Mouse (Mus musculus) spleen, postnatal 36 days (tissue): Measurements from ENCODE around the gene Etfbkmt.
"Not testable (repeated sequence)": the region's sequence is repeated elsewhere in the genome, so short reads cannot be mapped to it uniquely, and the experiment has no call there.

Experiments
- DNase-seq, 2 experiments: peaks; one replicate each; pipeline ENCODE4 v3.0.0; 2022; ENCODE audit warnings: low spot score in 2 of 2, mixed read lengths in 1 of 2

Gene Etfbkmt

DNA sequence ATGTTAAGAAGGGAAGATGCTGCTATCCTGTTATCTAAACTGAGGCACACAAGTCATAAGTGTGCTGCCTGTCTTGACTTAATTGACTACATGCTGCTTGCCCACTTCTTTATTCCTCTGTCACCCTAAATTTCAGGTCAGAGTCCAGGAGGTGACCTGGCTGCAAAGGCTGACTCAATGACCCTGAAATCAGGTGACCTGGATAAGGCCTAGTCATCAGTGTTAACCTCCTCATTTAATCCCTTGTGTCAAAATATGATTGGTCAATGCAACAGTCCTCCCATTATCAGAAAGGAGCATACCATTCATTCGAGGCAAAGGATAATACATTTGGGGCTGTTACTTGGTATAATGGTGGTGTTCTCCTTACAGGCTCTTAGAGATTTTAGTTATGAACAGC, at the start of gene Etfbkmt:
Gene Etfbkmt (plus strand): TSS at position 379 of the 400 bp plus-strand sequence.
- DNase-seq = no peak

DNA sequence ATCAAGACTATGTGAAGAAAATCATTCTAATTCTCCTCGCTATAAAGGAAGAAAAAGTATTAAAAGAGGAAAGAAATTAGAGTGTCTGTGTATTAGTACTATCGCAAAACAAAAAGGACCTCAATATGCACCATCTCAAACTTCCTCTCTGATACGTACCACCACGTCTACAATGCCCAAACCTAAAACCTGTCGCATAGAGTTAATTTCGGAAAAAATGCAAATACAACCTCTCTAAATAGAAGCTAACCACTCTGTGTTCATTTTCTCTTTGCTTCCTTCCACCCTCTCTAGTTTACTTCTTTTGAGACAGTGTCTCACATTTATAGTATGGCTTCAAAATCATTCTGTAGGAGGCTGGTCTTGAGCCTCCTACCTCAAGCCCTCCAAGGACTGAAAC, 47.2 kb upstream of the Etfbkmt start:
- DNase-seq = peak; percentile 39 to 64

DNA sequence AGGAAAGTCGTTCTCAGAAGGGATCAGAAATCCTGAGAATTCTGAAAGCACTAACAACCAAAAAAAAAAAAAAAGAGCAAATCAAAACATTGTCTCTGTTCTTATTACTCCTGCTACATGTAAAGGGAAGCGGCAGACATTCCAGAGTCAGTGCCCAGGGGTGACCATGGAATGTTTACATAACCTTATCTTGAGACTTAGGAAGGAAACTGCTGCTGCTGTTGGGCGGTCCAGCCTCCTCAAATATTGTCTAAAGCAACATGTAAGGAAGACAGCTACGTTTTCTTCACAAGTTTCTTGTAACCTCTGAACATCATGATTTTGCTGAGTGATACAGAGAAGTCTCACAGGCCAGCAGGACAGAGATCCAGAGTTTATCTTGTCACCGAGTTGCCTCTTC, 46.2 kb upstream of the Etfbkmt start:
- no peak for DNase-seq

DNA sequence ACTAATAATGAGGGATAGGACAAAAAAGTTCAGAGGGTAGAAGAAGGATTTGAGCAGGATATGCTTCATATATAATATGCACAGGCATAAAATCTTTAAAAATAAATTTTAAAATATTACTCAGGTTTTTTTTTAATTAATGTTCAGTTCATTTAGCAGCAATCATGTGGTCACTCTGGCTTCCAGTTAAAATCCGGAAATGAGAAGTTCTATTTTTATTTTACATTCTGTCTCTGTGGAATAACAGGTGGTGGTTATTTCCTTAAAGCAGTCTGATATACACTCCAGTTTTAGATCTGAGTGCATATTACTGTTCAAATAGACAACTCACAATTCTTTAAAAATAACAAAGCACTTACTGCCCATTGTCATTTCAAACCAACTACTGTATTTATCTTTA, 45.1 kb upstream of the Etfbkmt start:
- no peak for DNase-seq

DNA sequence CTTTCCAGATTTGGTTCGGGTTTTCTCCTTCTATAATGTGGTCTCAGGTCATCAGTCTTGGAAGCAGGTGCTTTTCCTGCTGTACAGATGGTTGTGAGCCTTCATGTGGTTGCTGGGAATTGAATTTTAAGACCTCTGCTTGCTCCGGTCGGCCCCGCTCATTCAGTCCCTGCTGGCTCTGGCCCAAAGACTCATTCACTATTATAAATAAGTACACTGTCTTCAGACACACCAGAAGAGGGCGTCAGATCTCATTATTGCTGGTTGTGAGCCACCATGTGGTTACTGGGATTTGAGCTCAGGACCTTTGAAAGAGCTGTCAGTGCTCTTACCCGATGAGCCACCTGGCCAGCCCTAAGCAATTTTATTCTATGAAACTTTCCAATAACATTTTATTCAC, 44.3 kb upstream of the Etfbkmt start:
- no peak for DNase-seq

DNA sequence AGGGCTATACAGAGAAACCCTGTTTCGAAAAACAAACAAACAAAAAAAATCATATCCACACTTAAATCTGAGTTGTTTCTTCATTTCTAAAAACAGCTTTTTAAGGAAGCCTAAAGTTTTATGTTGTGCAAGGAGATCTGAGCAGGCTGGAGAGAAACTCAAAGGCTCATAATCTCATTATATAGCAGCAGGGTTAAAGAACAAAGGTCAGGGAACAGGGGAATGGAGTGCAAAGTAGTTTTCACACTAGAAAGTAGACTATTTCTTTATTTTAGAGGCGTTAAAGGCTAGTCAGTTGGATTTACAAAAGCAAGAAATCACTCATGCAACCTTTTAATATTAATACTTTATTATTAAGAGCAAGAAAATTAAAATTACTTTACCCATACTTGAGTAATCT, 43.4 kb upstream of the Etfbkmt start:
- no peak for DNase-seq

DNA sequence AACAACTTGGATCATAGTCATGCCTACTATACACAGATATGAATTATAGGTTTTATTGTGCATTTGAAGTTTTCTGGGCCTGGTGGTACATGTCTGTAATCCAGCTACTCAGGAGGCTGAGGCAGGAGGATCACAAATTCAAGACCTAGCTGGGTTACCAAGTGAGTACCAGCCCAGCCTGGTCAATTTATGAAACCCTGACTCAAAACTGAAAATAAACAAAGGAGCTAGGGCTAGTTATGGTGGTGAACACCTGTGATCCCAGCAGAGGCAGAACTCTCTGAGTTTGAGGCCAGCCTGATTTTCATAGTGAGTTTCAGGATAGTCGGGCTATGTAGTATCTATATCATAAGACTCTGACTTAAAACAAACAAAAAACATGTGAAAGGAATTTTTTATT, 42.4 kb upstream of the Etfbkmt start:
- DNase-seq = no peak

DNA sequence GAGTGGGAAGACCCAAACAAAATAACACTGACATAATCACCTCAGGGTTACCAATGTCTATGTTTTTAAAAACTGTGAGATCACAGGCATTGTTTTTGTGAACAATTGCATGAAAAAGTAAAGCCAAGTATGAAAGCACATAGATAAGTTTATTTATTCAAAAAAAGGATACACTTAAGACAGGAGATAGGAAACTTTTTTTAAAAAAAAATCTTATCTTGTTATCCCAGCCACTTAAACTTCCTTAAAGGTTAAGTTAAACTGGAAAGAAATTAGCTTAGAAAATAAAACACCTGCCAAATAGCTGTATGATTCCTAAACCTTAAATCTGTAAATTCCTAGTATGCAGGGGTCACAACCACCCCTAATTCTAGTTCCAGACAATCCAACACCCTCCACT, 40.7 kb upstream of the Etfbkmt start:
- DNase-seq = no peak

DNA sequence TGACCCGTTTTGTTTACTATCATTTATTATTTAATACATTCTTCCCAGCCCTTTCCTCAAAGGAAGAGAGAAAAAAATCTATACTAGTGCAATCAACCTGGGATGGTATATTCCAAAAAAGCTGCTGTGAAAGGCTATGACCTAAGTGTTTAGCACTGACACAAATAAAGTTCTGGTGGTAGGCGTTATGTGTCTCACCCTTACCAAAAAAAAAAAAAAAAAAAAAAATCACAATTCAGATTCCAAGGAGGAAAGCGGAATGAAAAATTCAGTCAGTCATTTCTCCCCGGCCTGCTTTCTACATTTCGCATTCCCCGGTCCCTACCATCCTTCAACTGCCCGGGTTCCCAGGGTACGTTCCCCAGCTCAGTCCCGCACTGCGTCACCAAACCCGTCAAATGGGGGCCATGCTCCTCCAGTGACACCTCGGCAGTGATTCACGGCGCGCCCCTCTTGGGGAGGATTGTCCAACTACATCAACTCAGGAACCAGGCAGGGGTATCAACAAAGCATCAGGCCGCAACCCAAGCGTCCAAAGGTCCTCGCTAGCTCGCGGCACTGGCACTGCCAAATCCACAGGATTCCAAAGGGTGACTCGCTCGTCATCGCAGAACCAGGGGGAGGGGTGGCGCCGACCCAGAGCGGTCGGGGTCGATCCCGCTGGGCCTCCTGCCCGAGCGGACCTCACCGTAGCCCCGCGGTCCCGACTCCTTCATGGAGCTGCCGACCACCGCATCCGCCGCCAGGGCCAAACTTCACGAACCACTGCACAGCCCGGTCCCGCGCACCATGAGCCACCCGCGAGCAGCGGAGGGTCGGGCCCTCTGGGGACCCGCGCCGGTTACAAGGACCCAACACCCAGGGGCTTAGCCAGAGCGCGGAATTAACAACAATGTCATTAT, 39.2 kb upstream of the Etfbkmt start:
- peak; percentile 27 to 55 for DNase-seq

DNA sequence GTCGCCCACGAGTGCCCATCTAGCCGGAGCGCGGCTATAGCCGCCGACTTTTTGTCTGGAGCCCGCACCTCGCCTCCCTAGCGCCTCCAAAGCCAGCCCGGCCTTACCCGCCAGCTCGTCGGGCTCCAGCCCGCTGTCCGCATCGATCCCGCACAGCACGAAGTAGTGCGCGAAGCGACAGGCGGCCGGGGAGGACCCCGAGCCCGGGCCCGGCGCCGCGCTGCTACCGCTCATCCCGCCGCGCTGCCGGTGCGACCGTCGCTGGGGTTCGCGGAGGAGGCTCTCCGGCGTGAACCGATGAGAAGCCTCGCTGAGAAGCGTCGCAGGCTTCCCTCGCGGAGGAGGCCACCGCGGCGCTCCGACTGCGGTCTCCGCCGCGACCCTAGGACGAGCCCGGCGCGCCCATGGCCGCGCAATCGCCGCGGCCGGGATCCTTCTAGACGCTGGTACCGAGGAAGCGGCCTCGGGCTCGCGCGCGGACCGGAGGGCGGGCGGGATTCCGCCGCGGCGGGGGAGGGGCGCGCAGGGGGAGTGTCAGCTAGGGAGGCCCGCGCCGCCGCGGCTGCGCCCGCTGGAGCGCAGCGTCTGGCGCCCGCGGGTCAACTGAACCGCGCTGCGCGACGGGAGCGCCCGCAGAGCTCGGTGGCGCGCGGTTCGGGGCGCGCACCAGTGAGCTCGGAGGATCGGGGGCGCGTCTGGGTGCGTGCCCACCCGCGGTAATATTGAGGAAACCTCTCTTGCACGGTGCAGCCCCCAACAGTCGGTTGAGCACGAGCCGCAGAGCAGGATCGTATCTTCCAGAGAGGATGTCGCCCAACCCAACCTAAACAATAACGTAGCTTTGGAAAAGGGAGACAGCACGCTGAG, 38.3 kb upstream of the Etfbkmt start, which contains the start of gene Dennd5b:
Gene Dennd5b (minus strand): TSS at position 605 of the 867 bp plus-strand sequence.
- peak; percentile 65 to 68 for DNase-seq

DNA sequence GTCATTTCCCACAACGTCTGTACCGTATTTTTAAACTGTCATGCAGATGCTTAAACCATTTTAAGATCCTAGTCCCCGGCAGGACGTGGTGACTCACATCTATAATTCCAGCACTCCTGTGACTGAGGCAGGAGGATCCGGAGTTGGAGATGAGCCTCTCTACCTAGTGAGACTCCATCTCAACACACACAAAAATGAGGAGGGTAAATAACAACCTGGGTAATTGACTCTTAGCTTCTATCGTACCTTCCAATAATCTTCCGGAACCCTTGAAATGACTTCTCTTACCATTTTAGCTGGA, 37.8 kb upstream of the Etfbkmt start:
- DNase-seq = no peak

DNA sequence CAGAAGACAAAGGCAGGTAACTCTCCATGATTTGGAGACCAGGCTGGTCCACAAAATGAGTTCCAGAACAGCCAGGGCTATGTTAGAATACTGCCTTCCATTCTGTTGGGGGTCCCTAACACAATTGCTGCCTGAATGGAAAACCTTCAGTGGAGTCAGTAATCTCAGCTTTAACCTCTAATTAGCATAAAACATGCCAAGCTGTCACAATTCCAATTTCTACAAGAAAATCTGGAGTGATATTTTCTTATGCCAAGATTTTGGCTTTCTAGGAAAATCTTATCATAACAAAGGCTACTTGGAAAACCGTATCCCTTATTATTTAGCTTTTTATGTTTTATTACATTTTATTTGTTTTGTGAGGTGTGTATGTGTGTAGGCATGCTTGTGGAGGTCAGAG, 36.2 kb upstream of the Etfbkmt start:
- no peak for DNase-seq

DNA sequence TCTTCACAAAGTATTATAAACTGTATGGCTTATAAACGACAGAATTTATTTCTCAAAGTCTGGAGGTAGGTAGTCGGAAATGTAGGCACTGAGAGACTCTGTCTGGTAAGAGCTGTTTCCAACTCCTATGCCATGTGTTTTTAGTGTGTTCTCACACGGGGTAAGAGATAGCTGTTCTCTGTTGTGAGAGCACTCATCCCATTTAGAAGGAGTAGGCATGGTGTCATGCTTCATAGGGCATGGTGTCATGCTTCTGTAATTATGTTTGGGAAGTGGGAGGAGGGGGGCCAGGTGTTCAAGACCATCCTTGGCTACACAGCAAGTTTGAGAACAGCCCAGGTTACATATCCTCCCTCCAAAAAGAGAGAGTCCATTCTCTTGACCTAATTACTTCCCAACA, 32.0 kb upstream of the Etfbkmt start:
- no peak for DNase-seq

DNA sequence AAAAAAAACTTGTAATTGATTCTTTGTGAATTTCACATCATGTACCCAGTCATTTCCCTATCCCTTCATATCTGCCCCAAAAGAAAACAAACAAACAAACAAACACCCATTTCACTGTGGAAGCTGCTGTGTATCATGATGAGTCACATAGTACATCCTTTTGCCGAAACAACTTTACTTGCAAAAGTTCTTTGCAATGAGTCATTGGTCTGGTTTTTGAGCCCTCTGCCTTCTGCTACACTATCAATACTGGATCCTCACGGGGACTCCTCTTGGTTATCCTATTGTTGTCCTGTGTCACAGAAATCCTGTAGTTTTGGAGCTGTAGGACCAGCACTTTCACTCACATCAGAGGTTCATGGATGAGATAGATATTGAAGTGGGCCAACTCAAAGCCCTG, 30.7 kb upstream of the Etfbkmt start:
- DNase-seq = no peak

DNA sequence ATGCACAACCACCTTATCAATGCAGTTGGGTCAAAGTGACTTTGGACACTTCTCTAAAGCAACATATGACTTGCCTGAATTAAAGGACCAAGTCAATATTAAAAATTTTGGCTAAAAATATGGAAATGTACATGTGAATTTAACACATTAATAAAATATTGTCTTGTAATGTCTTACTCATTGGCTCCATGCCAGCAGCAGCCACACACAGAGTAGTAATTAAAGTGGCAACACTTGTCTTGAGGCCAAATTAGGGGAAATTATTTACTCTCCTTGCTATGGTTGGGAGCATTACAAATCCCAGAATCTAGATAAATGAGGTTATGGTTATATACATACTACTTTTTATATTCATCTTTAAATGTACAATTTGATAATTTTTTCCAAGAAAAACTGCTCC, 22.7 kb upstream of the Etfbkmt start:
- no peak for DNase-seq

DNA sequence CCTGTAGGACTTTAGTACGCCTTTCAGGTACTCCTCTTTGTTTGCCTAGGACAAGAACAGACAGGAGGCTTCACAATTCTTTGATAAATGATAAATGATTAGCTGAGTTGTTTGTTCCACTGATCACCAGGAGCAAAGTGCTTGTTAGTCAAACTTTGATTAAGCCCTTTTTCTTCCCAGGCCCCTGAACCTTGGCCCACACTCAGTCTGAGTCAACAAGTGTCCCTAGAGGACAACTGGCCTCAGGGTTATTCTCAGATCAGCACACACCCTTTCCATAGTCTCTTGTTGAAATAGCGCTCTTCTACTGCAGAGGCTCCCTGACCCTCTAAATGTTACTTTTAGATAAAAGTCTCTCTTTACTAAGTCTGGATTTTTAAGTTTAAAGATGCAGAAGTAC, 20.7 kb upstream of the Etfbkmt start:
- DNase-seq = no peak

DNA sequence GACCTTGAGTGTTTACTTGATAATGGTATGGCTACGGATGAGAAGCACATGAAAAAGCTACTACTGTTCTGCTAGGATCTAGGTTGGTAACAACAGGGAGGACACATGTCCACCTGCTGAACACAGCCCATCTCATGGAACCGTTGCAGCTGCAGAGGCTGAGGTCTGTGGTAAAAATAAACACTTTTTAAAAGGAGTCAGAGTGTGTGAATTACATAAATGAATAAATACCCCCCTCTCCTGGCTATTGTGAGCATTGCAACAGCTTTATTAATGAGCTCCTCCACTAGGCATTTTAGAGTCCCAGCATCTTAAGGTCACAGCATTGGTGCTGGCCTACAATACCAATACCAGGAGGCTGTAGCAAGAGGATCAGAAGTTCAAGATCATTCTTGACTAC, 19.8 kb upstream of the Etfbkmt start:
- peak; percentile 43 to 75 for DNase-seq

DNA sequence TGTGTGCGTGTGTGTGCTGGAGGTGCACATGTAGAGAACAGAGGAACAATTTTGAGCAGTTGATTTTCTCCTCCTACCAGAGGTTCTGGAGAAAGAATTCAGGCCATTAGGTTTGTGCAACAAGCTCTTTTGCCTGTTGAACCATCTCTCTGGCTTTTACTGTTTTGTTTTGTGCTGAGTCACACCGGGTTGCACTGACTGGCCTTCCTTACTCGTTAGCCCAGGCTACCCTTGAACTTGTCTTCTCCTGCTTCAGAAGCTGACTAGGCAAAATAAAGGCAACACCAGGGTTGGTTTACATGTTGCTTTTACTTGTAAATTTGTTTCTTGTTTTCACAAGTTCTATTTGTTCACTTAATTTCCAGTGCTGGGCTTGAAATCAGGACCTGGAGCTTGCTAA, 16.6 kb upstream of the Etfbkmt start:
- DNase-seq = no peak

DNA sequence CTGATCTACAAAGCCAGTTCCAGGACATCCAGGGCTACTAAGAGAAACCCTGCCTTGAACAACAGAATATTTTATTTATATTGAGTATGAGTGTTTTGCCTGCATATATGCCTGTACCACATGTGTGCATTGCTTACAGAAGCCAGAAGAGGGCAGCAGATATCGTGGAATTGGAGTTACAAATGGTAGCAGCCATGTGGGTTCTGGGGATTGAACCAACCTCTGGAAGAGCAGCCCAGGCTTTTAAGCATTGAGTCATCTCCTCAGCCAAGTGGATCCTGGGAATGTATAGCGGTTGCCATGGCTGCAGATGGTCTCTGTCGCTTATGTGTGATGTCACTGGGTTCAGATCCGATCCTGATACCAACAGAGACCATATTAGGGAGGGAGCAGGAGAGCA, 13.0 kb upstream of the Etfbkmt start:
- peak; percentile 40 to 59 for DNase-seq

DNA sequence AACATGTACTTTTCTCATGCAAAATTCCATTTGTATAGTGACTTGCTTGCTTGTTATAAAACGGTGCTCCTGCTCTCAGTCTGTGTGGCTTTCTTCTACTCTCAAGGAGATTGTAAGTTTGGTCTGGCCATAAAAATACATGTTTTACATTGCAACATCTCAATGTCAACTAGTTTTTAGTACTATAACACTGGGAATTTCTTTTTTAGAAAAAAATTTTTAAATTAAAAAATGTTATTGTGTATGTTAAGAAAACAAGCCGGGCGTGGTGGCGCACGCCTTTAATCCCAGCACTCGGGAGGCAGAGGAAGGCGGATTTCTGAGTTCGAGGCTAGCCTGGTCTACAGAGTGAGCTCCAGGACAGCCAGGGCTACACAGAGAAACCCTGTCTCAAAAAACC, 9.8 kb upstream of the Etfbkmt start, which contains the start of gene Gm10203:
Gene Gm10203 (plus strand): TSS at position 301 of the 400 bp plus-strand sequence.
- not testable (repeated sequence) for DNase-seq

DNA sequence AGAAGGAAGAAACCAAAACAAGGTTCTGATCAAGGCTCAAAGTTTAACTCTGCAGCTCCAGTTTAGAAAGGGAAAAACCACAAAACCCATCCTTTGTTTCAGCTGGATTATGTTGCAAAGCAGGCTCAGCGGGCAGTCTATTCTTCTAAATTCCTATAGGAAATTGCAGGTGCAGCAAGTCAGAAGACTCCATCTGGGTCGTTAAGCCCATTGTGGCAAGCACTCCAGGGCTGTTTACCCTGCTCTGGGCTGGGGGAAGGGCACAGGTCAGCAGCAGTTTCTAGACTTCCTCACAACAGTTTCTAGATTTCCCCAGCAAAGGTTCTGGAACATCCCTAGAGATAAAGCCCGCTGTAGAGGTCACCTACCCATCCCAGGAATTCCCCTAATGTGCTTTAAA, 8.5 kb upstream of the Etfbkmt start:
- no peak for DNase-seq

DNA sequence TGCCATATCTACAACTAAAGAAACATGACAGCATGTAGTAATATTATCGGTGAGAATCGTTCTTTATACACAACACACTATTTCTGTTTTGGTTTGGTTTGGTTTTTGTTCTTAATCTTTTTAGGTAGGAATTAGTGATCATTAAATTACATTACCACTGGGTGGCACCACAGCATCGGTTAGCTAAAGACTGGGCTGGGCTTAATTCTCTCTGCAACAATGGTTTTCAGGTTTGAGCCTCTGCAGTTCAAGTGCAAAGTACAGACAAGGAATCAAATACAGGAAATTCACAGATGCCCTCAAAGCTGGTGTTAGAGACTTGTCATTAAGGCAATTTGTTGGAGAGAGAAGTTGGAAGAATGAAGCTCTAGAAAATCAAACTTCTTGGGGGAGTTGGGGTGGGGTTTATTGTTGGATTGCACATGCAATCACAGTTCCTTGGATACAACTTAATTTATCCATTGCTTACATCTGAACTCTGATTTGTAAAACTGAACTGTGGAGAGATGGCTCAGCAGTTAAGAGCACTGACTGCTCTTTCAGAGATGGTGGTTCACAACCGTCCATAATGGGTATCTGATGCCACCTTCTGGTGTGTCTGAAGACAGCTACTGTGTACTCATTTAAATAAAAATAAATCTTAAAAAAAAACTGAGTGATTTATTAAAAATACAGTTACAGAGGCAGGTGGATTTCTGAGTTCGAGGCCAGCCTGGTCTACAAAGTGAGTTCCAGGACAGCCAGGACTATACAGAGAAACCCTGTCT, 7.2 kb upstream of the Etfbkmt start:
- peak; percentile 41 to 57 for DNase-seq
